ENCODE assay signal across 14 mouse cellular contexts in genomic region chr9:20662874-20663273, GRCm38 (mm10). TPM values are rescaled to one million over a fixed set of nuclear protein-coding genes. Genes with fewer than 3 reads are reported as not detected.
A peak's percentile ranks its signal among the peaks of the same experiment; 100 is the strongest.
DNase-seq lines count a peak whose midpoint lies in the region; ATAC-seq and TF ChIP-seq lines count a peak whose summit lies in the region.
"Had no signal": no experiment of that assay in that cellular context is flagged by ENCODE, and none has a peak within 500 bp of the region (broad histone marks: within the 10 kb centered on the region; RNA-seq: fewer than 3 reads in every experiment).

No protein-coding gene starts in this region.

- H3K4me2 ChIP-seq in forebrain, embryonic 13.5 days = no peak overlapping the region
- H3K4me2 ChIP-seq in forebrain, postnatal 0 days (ENCODE audit: low read depth) = no peak overlapping the region
- H3K4me2 ChIP-seq in midbrain, embryonic 15.5 days = no peak overlapping the region
- H3K4me2 ChIP-seq: embryonic facial prominence, embryonic 15.5 days; intestine, embryonic 15.5 days; liver, embryonic 13.5 days had no signal

- peak overlapping the region; percentile 91 for H3K27ac ChIP-seq in forebrain, embryonic 13.5 days
- H3K27ac ChIP-seq in forebrain, postnatal 0 days (ENCODE audit: low read depth, low read length) = no peak overlapping the region
- H3K27ac ChIP-seq in midbrain, embryonic 15.5 days = peak overlapping the region; percentile 63
- H3K27ac ChIP-seq: embryonic facial prominence, embryonic 15.5 days; heart, embryonic 10.5 days; intestine, embryonic 15.5 days; liver, embryonic 13.5 days had no signal

- WGBS in forebrain, embryonic 13.5 days = 87% methylated on average over 8 of the region's 8 CpGs
- 86% methylated on average over 8 of the region's 8 CpGs for WGBS in forebrain, postnatal 0 days
- WGBS in midbrain, embryonic 15.5 days = 76% methylated on average over 8 of the region's 8 CpGs

- no peak overlapping the region for H3K4me3 ChIP-seq in forebrain, embryonic 13.5 days
- no peak overlapping the region for H3K4me3 ChIP-seq in forebrain, postnatal 0 days (ENCODE audit: low read depth, low read length)
- H3K4me3 ChIP-seq in midbrain, embryonic 15.5 days = no peak overlapping the region
- H3K4me3 ChIP-seq: embryonic facial prominence, embryonic 15.5 days; heart, embryonic 10.5 days; intestine, embryonic 15.5 days; liver, embryonic 13.5 days had no signal

- no peak for TF ChIP-seq CTCF in forebrain, postnatal 0 days (IDR thresholded peaks at IDR 0.05; ENCODE audit: low read depth)

- H3K36me3 ChIP-seq in forebrain, embryonic 13.5 days (ENCODE audit: poor library complexity, severe bottlenecking) = peaks cover 67% of the 10 kb centered on the region
- H3K36me3 ChIP-seq in forebrain, postnatal 0 days (ENCODE audit: insufficient read depth) = peaks cover 56% of the 10 kb centered on the region
- peaks cover 21% of the 10 kb centered on the region for H3K36me3 ChIP-seq in midbrain, embryonic 15.5 days (replicated peaks)

- no peak overlapping the region for H3K9ac ChIP-seq in forebrain, embryonic 13.5 days
- H3K9ac ChIP-seq in forebrain, postnatal 0 days = no peak overlapping the region
- H3K9ac ChIP-seq in midbrain, embryonic 15.5 days = no peak overlapping the region
- H3K9ac ChIP-seq: embryonic facial prominence, embryonic 15.5 days; intestine, embryonic 15.5 days; liver, embryonic 13.5 days had no signal

- ATAC-seq in forebrain, embryonic 13.5 days = no peak
- ATAC-seq in forebrain, postnatal 0 days = no peak
- ATAC-seq in midbrain, embryonic 15.5 days (replicated peaks) = no peak
- no peak for ATAC-seq in erythroid progenitor cell, adult 5-6 weeks (replicated peaks; ENCODE audit: low FRiP score, poor library complexity, severe bottlenecking)
- ATAC-seq: lung, postnatal 0 days had no signal

- DNase-seq in forebrain, postnatal 0 days = no peak
- DNase-seq in right cerebral cortex, adult 18-20 months = peak; percentile 29
- DNase-seq in right cerebral cortex, postnatal 14 days = no peak
- no peak for DNase-seq in urinary bladder, adult 18-20 months (ENCODE audit: low spot score in 2 of 2)
- DNase-seq in spleen, postnatal 10 days (ENCODE audit: low spot score in 2 of 2) = no peak
- DNase-seq: liver, embryonic 13.5 days had no signal

- no peaks in the 10 kb centered on the region for H3K9me3 ChIP-seq in forebrain, embryonic 13.5 days (replicated peaks)
- H3K9me3 ChIP-seq in forebrain, postnatal 0 days (ENCODE audit: low read length) = no peaks in the 10 kb centered on the region
- H3K9me3 ChIP-seq in midbrain, embryonic 15.5 days = no peaks in the 10 kb centered on the region
- H3K9me3 ChIP-seq: embryonic facial prominence, embryonic 15.5 days; heart, embryonic 10.5 days; intestine, embryonic 15.5 days; liver, embryonic 13.5 days had no signal

- H3K27me3 ChIP-seq in forebrain, embryonic 13.5 days = no peaks in the 10 kb centered on the region
- H3K27me3 ChIP-seq in forebrain, postnatal 0 days (ENCODE audit: insufficient read depth, low read length) = no peaks in the 10 kb centered on the region
- H3K27me3 ChIP-seq in midbrain, embryonic 15.5 days (replicated peaks) = no peaks in the 10 kb centered on the region
- H3K27me3 ChIP-seq: embryonic facial prominence, embryonic 15.5 days; intestine, embryonic 15.5 days; liver, embryonic 13.5 days; Patski had no signal

- peaks cover 44% of the 10 kb centered on the region for H3K4me1 ChIP-seq in forebrain, embryonic 13.5 days
- 0 out of 2 replicates have a peak, but pooled peaks cover 4% of the 10 kb centered on the region for H3K4me1 ChIP-seq in forebrain, postnatal 0 days (ENCODE audit: insufficient read depth)
- H3K4me1 ChIP-seq in midbrain, embryonic 15.5 days = peaks cover 38% of the 10 kb centered on the region
- H3K4me1 ChIP-seq: intestine, embryonic 15.5 days had no signal

RNA-seq across cellular contexts. Expression of gene Pin1, which starts 11.0 kb away (rescaled TPM):
- 64.8 and 68.3 TPM in 2 replicates for polyA plus RNA-seq in forebrain, embryonic 13.5 days (2015; fragmentation: Nextera tagmentation; extraction: Ambion mirVana)
- 38.8 and 46.6 TPM in 2 replicates for total RNA-seq in forebrain, postnatal 0 days (2014; rRNA removed)
- polyA plus RNA-seq in forebrain, postnatal 0 days (2015; fragmentation: Nextera tagmentation; extraction: Ambion mirVana) = 62.0 and 76.0 TPM in 2 replicates
- polyA plus RNA-seq in midbrain, embryonic 15.5 days (2015; fragmentation: Nextera tagmentation; extraction: Ambion mirVana) = 65.0 and 68.4 TPM in 2 replicates
- 4.2 and 10.1 TPM in 2 replicates for total RNA-seq in erythroid progenitor cell, adult 5-6 weeks (2015; ENCODE audit: low replicate concordance)
- 6.3 and 8.5 TPM in 2 replicates for total RNA-seq in erythroid progenitor cell, adult 5-6 weeks (2017; ENCODE audit: low replicate concordance)

RNA-seq across cellular contexts. Expression of gene Fbxl12, which starts 18.3 kb away (rescaled TPM):
- 15.0 and 15.4 TPM in 2 replicates for polyA plus RNA-seq in forebrain, embryonic 13.5 days (2015; fragmentation: Nextera tagmentation; extraction: Ambion mirVana)
- total RNA-seq in forebrain, postnatal 0 days (2014; rRNA removed) = 15.6 and 18.7 TPM in 2 replicates
- polyA plus RNA-seq in forebrain, postnatal 0 days (2015; fragmentation: Nextera tagmentation; extraction: Ambion mirVana) = 12.5 and 13.4 TPM in 2 replicates
- 16.0 and 17.8 TPM in 2 replicates for polyA plus RNA-seq in midbrain, embryonic 15.5 days (2015; fragmentation: Nextera tagmentation; extraction: Ambion mirVana)
- total RNA-seq in erythroid progenitor cell, adult 5-6 weeks (2015; ENCODE audit: low replicate concordance) = 21.3 and 21.8 TPM in 2 replicates
- total RNA-seq in erythroid progenitor cell, adult 5-6 weeks (2017; ENCODE audit: low replicate concordance) = 4.6 and 11.6 TPM in 2 replicates

RNA-seq across cellular contexts. Expression of gene Ubl5, which starts 20.2 kb away (rescaled TPM):
- 533 and 604 TPM in 2 replicates for polyA plus RNA-seq in forebrain, embryonic 13.5 days (2015; fragmentation: Nextera tagmentation; extraction: Ambion mirVana)
- 166 and 215 TPM in 2 replicates for total RNA-seq in forebrain, postnatal 0 days (2014; rRNA removed)
- polyA plus RNA-seq in forebrain, postnatal 0 days (2015; fragmentation: Nextera tagmentation; extraction: Ambion mirVana) = 533 and 690 TPM in 2 replicates
- polyA plus RNA-seq in midbrain, embryonic 15.5 days (2015; fragmentation: Nextera tagmentation; extraction: Ambion mirVana) = 411 and 447 TPM in 2 replicates
- 158 and 182 TPM in 2 replicates for total RNA-seq in erythroid progenitor cell, adult 5-6 weeks (2015; ENCODE audit: low replicate concordance)
- total RNA-seq in erythroid progenitor cell, adult 5-6 weeks (2017; ENCODE audit: low replicate concordance) = 36.3 and 42.1 TPM in 2 replicates
